Mouse (Mus musculus): Measurements from ENCODE around the gene Igfbp4. TPM values are rescaled to one million over a fixed set of nuclear protein-coding genes. Genes with fewer than 3 reads are reported as not detected.

Gene Igfbp4
- total and polyA plus RNA-seq, 3 experiments: 89.8 to 221 TPM; not detected in 1

DNA sequence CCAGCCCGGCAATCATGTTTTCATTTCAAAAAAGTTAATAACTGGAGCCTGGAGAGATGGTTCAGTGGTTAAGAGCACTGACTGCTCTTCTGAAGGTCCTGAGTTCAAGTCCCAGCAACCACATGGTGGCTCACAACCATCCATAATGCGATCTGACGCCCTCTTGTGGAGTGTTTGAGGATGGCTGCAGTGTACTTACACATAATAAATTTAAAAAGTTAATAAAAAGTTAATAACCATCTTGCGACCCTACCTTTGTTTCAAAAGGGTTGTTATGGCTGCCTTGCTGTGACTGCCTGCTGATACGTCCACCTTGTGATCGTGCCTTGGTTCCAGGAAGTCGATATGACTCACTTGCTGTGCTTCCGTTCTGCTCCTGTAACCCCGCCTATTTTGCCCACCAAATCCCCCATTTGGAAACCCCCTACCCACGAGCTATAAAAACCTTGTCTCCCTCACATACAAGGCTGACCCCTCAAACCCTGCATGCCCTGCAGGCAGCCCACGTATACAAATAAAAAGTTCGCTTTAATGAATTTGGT is 14.1 kb upstream of the Igfbp4 start:
- DNase-seq (ENCODE audit: low read depth, low spot score): no peak
- no peak overlapping the region for H3K4me3 ChIP-seq (ENCODE audit: control insufficient read depth in 1 of 2, insufficient read depth in 1 of 2, low read depth in 2 of 2, low read length in 2 of 2)

DNA sequence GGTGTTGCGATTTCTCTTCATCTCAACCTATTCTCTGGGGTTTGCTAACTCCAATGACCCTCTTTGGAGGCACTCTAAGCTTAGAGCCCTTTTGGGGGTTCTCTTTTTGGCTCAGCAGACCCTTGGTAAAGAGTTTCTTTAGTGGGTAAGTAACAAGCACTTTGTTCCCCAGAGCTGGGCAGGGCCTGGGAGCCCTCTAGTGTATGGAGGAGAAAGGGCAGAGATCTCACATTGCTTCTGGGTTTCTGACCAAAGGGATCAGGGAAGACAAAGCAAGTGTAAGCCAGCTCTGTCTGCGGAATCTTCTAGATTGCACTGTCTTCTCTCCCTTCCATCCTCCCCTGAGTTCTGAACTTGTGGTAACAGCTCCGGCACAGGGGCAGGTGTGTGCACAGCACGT is 5.7 kb upstream of the Igfbp4 start:
- H3K79me2 ChIP-seq (ENCODE audit: control insufficient read depth, insufficient read depth, low read length, poor library complexity): no peaks in the 10 kb centered on the region; the same call in 1 of the 2 replicates
- DNase-seq (ENCODE audit: low read depth, low spot score): peak; percentile 54
- TF ChIP-seq SMC3 (IDR thresholded peaks at IDR 0.05; ENCODE audit: low read depth, low read length) (peak; percentile 60), CTCF (IDR thresholded peaks at IDR 0.05 in 2 of 3, conservative IDR thresholded peaks at IDR 0.05 in 1 of 3; ENCODE audit: control insufficient read depth in 1 of 3, insufficient read depth in 1 of 3, low read depth in 2 of 3, low read length in 3 of 3, poor library complexity in 1 of 3, severe bottlenecking in 1 of 3) (peak; percentile 45 to 65 (median 59); a peak in 5 of 6 replicates), ZC3H11A (IDR thresholded peaks at IDR 0.05; ENCODE audit: low read depth, low read length) (peak; percentile 20; the same call in 1 of the 2 replicates), ZMIZ1 (IDR thresholded peaks at IDR 0.05; ENCODE audit: low read depth, low read length) (no peak), RAD21 (IDR thresholded peaks at IDR 0.05; ENCODE audit: low read depth, low read length) (peak; percentile 48), POLR2AphosphoS2 (IDR thresholded peaks at IDR 0.05; ENCODE audit: low read length) (no peak)
- peaks cover 0 to 3% of the 10 kb centered on the region in 2 experiments; a peak in 1 of 4 replicates for H3K27me3 ChIP-seq (ENCODE audit: control insufficient read depth in 1 of 2, insufficient read depth in 2 of 2, low read length in 2 of 2)
- H3K27ac ChIP-seq (ENCODE audit: control insufficient read depth, low read depth, low read length): no peak overlapping the region
- no peak overlapping the region for H3K4me3 ChIP-seq (ENCODE audit: control insufficient read depth in 1 of 2, insufficient read depth in 1 of 2, low read depth in 2 of 2, low read length in 2 of 2)
- no peaks in the 10 kb centered on the region for H3K9me3 ChIP-seq (replicated peaks; ENCODE audit: insufficient read depth, low read length)
- no peak overlapping the region for H3K9ac ChIP-seq (ENCODE audit: control insufficient read depth, low read depth, low read length, poor library complexity, severe bottlenecking)
- H3K36me3 ChIP-seq (ENCODE audit: control insufficient read depth in 1 of 2, insufficient read depth in 2 of 2, low read length in 2 of 2): peaks cover 0 to 6% of the 10 kb centered on the region in 2 experiments; a peak in 2 of 4 replicates
- H3K4me1 ChIP-seq (ENCODE audit: control insufficient read depth in 1 of 2, insufficient read depth in 2 of 2, low read length in 2 of 2): peaks cover 4 to 10% of the 10 kb centered on the region in 2 experiments; a peak in 3 of 4 replicates

More for the DNA sequence above, 14.1 kb upstream of the Igfbp4 start:
- no peak overlapping the region for H3K9ac ChIP-seq (ENCODE audit: control insufficient read depth, low read depth, low read length, poor library complexity, severe bottlenecking)
- no peak overlapping the region for H3K27ac ChIP-seq (ENCODE audit: control insufficient read depth, low read depth, low read length)
- peaks cover 0 to 8% of the 10 kb centered on the region in 2 experiments; a peak in 1 of 4 replicates for H3K4me1 ChIP-seq (ENCODE audit: control insufficient read depth in 1 of 2, insufficient read depth in 2 of 2, low read length in 2 of 2)
- no peaks in the 10 kb centered on the region for H3K27me3 ChIP-seq (ENCODE audit: control insufficient read depth in 1 of 2, insufficient read depth in 2 of 2, low read length in 2 of 2)
- H3K79me2 ChIP-seq (ENCODE audit: control insufficient read depth, insufficient read depth, low read length, poor library complexity): peaks cover 18% of the 10 kb centered on the region
- TF ChIP-seq MXI1 (IDR thresholded peaks at IDR 0.05; ENCODE audit: low read depth, low read length): no peak
- TF ChIP-seq ZNF384 (IDR thresholded peaks at IDR 0.05; ENCODE audit: low read depth, low read length): no peak
- no peak for TF ChIP-seq RCOR1 (IDR thresholded peaks at IDR 0.05; ENCODE audit: low read depth, low read length)
- peak; percentile 20; the same call in 1 of the 2 replicates for TF ChIP-seq SMC3 (IDR thresholded peaks at IDR 0.05; ENCODE audit: low read depth, low read length)
- no peak for TF ChIP-seq MAFK (IDR thresholded peaks at IDR 0.05; ENCODE audit: borderline replicate concordance, low read depth, low read length)
- 0 out of 2 replicates have a peak, but pooled peaks have one; percentile 50 for TF ChIP-seq MYC (IDR thresholded peaks at IDR 0.05; ENCODE audit: low read depth, low read length)
- TF ChIP-seq ZKSCAN1 (IDR thresholded peaks at IDR 0.05; ENCODE audit: low read depth, low read length): no peak
- TF ChIP-seq MAZ (IDR thresholded peaks at IDR 0.05; ENCODE audit: low read depth, low read length): no peak
- no peak for TF ChIP-seq CHD1 (IDR thresholded peaks at IDR 0.05; ENCODE audit: low read depth, low read length)
- no peak for TF ChIP-seq NRF1 (IDR thresholded peaks at IDR 0.05; ENCODE audit: insufficient read depth, low read depth, low read length, poor library complexity, severe bottlenecking)
- peak; percentile 1 to 42 (median 12); a peak in 2 of 6 replicates for TF ChIP-seq CTCF (IDR thresholded peaks at IDR 0.05 in 2 of 3, conservative IDR thresholded peaks at IDR 0.05 in 1 of 3; ENCODE audit: control insufficient read depth in 1 of 3, insufficient read depth in 1 of 3, low read depth in 2 of 3, low read length in 3 of 3, poor library complexity in 1 of 3, severe bottlenecking in 1 of 3)
- TF ChIP-seq USF1 (IDR thresholded peaks at IDR 0.05; ENCODE audit: low read depth, low read length): no peak
- no peak for TF ChIP-seq BHLHE40 (IDR thresholded peaks at IDR 0.05; ENCODE audit: borderline replicate concordance, low read depth, low read length)
- no peaks in the 10 kb centered on the region for H3K9me3 ChIP-seq (replicated peaks; ENCODE audit: insufficient read depth, low read length)
- peaks cover 9 to 10% of the 10 kb centered on the region in 2 experiments for H3K36me3 ChIP-seq (ENCODE audit: control insufficient read depth in 1 of 2, insufficient read depth in 2 of 2, low read length in 2 of 2)
